Mouse (Mus musculus) large intestine, adult 2 months (tissue): ENCODE data around the gene Ostf1. TPM values are rescaled to one million over a fixed set of nuclear protein-coding genes. Genes with fewer than 3 reads are reported as not detected.

Experiments used
- DNase-seq: peaks from one replicate; pipeline ENCODE4 v3.0.0-alpha.2; 2012; ENCODE audit warnings: low read depth, low spot score
- WGBS: fragments of 180-500 bp; shearing (Covaris S2); methylation state at CpG from one replicate; pipeline ENCODE4 v1.1.7; 2018; 5-methylcytosine and 5-hydroxymethylcytosine counted together
- polyA plus RNA-seq: library from polyadenylated mRNA; depleted of rRNA; stranded (reverse); fragments of >200 nt; gene quantifications from 2 replicates; pipeline ENCODE4 v1.2.3, GENCODE M21; 2012

Ostf1 gene
- polyA plus RNA-seq, 1 experiment, result 57.2 TPM

- DNase-seq, result no peak
- 84% methylated on average over 5 of the region's 5 CpGs for WGBS
Measured at GRCm38 (mm10) chr19:18646853-18647420, 15.3 kb upstream of the Ostf1 start.

DNA sequence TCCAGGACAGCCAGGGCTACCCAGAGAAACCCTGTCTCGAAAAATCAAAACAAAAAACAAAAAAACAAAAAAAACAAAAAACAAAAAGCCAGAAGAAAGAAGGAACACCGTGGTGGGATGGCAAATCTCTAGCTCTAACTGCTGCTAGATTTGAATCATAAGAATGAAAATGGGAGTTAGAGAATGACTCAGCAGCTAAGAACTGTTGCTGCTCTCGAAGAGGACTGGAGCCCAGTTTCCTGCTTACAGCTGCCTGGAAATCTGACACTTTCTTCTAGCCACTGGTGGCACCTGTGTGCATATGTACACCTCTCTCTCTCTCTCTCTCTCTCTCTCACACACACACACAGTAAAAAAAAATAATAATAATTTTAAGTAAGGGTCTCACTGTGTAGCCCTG is 14.8 kb upstream of the Ostf1 start:
- DNase-seq, result no peak
- 70% methylated on average over 3 of the region's 3 CpGs for WGBS

- DNase-seq, result no peak
- 73% methylated on average over 6 of the region's 6 CpGs for WGBS
Measured at GRCm38 (mm10) chr19:18644084-18644483, 12.5 kb upstream of the Ostf1 start.

DNA sequence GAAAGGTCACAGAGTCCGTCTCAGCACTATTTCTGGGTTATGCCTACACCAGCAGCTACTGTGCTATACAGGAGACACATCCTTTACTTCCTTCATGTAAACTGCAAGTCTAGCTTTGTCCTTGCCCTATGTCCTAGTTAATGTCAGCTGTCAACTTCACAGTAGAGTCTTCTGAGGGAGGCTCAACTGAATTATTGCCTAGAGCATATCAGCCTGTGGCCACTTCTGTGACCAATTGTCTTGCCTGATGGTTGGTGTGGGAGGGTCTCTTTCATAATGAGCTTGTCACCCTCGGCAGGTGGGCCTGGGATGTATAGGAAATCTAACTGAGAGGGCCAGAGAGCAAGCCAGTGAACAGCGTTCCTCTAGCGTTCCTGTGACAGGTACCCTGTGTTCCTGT is 11.8 kb upstream of the Ostf1 start:
- 73% methylated on average over 4 of the region's 4 CpGs for WGBS
- no peak for DNase-seq

GRCm38 (mm10) chr19:18641001-18641400 is 9.4 kb upstream of the Ostf1 start:
- whole genome bisulfite sequencing, result 84% methylated on average over 4 of the region's 4 CpGs

GRCm38 (mm10) chr19:18639552-18639951 is 7.9 kb upstream of the Ostf1 start:
- DNase-seq, result no peak
- WGBS, result 26% methylated on average over 2 of the region's 2 CpGs

More at GRCm38 (mm10) chr19:18641001-18641400, 9.4 kb upstream of the Ostf1 start:
- DNase-seq, result no peak

- DNase-seq, result no peak
- 60% methylated on average over 5 of the region's 5 CpGs for WGBS
Measured at GRCm38 (mm10) chr19:18638949-18639348, 7.3 kb upstream of the Ostf1 start.

DNA sequence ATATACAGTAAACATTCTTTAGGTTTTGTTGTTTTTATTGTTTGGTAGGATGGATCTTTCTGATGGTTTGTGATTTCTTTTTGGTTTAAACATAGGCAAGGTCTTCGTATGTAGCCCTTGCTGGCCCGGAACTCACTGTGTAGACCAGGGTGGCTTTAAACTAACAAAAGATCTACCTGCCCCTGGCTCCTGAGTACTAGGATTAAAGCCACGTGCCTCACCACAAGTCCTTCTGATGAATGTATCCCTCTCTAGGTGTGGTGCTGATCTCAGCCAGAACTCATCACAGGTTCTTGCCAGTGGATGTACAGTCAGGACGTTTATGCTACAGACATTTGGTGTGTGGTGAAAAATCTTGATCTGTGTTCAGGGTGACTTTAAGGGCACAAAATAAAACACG is 6.3 kb upstream of the Ostf1 start:
- DNase-seq, result no peak
- 80% methylated on average over 5 of the region's 5 CpGs for WGBS

GRCm38 (mm10) chr19:18632231-18633185 is 885 bp upstream of the Ostf1 start:
- WGBS, result 43% methylated on average over 13 of the region's 13 CpGs
- DNase-seq, result no peak

DNA sequence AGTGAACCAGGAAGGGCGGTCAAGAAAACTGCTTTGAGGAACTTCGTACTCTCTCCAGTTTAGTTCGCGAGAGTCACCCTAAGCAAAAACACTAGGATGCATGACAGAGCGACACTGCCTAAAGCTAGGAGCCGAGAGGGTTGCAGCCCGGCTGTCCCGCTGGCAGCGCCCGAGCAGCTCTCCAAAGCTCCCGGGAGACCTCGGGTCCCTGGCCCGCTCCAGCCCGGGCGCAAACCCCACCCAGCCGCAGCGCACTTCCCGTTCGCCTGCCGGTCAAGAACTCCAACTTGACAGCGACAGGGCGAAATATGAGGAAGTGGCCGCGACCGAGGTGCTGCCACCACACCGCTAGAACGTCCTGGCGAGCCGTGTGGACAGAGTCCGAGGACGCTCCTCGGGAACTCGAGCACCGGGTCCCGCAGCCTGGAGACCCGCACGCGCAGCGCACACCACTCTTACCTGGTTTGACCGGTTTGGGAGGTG is 421 bp downstream of the Ostf1 start:
- WGBS, result under 1% methylated on average over 40 of the region's 40 CpGs
- DNase-seq, result peak; percentile 44

DNA sequence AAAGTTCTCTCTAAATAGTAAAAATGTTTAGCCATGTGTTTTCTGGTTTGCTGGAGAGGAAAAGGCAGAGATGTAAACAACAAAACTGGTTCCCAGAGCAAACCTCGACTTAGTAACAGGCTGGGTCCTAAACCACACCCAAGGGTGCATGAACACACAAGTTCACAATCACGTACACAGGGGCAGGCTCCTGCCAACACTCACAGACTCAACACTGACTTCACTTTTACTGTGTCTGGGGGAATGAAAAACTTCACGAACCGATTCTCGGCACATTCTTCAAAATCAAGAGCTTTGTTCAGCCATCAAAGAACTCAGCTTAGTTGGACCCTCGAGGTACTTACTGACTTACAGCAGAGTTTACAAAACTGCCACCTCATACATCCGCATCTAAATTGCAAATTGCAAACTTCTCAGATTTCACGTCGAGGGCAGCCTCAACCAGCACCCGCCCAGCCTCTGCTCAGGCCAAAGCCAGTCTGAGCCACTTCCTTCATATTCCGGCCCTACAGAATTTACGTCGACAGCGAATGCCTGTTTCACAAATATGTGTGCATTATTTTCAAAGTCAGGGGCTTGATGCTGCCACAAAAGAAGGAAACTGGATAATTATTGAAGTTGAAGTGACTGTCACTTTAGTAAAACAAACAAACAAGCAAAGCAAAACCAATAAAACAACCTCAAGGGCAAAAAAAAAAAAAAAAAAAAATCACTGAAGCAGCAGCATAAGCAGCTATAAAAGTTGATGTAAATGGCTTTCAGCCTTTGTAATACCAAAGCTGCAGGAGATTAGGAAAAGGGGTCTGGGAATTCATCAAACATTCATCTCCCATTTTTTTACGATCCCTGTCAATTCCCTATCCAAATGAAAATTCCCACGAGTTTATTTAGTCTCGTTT is 1.2 kb downstream of the Ostf1 start:
- WGBS, result 3% methylated on average over 17 of the region's 17 CpGs

GRCm38 (mm10) chr19:18629589-18629988 is 2.0 kb downstream of the Ostf1 start:
- no peak for DNase-seq
- WGBS, result 27% methylated on average over 1 of the region's 1 CpGs

More for the DNA sequence above, 1.2 kb downstream of the Ostf1 start:
- DNase-seq, result peak; percentile 24

DNA sequence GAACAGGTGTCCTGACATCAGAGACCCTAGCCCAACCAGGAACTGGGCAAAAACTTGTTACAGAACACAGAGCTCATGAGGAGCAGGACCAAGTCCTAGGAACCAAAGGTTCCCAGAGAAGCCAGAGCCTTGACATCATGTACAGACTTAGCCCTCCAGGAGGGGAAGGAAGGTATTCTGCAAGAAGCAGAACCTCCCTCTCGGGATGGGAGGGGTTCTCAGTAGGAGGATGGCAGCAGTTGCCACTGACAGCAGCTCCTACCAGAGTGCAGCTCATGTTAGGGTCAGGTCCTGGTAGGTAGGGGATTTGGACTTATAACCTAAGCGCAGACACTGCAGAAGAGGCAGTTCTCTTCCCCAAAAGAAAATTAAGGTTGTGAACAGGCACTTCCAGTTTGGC is 7.7 kb downstream of the Ostf1 start:
- no peak for DNase-seq
- 70% methylated on average over 2 of the region's 2 CpGs for WGBS

GRCm38 (mm10) chr19:18619691-18620090 is 11.9 kb downstream of the Ostf1 start:
- DNase-seq, result no peak
- WGBS, result 75% methylated on average over 1 of the region's 1 CpGs

DNA sequence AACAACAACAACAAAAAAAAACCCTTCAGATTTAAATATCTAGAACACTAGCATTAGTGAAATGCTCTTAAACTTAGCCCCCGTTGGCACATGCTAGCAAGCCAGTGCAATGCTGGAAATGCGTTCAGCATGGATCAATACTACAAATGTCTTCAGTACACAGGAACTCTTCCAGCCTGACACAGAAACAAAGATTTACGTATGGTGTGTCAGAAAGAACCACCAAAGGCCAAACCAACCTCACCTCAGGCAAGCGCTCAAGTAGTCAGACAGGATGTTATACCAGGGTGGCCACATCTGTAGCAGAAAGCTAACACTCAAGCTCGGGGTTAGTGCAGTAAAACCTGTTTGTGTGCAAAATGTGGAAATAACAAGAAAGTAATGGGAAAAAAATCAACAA is 12.6 kb downstream of the Ostf1 start:
- WGBS, result 70% methylated on average over 5 of the region's 5 CpGs
- DNase-seq, result no peak

- no peak for DNase-seq
- 89% methylated on average over 1 of the region's 1 CpGs for WGBS
Measured at GRCm38 (mm10) chr19:18617504-18617903, 14.1 kb downstream of the Ostf1 start.

DNA sequence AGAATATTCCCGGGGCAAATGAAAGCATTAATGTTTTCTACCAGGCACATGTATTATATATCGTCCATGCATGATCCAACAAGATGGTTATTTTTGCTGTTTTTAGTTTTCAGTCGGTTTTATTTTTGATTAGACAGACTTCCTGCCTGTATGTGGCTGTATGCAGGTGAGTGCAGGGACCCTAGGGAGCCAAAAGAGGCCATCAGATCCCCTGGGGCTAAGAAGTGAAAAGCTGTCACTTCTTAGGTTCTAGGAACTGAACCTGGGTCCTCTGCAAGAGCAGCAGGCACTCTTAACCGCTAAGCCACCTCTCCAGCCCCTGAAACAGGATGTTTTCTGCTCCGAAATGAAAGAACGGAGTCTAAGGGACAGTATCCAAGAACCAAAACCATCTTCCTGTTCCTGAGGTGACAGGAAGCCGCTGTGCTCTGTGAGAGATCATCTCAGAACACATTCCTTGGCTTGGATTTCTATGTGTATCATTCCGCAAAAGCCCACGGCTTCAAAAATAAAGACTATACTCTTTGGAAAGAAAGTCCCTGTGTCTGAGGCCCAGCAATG is 15.9 kb downstream of the Ostf1 start:
- DNase-seq, result no peak
- WGBS, result 70% methylated on average over 9 of the region's 9 CpGs

- 87% methylated on average over 7 of the region's 7 CpGs for WGBS
- DNase-seq, result no peak
Measured at GRCm38 (mm10) chr19:18614337-18614736, 17.3 kb downstream of the Ostf1 start.

DNA sequence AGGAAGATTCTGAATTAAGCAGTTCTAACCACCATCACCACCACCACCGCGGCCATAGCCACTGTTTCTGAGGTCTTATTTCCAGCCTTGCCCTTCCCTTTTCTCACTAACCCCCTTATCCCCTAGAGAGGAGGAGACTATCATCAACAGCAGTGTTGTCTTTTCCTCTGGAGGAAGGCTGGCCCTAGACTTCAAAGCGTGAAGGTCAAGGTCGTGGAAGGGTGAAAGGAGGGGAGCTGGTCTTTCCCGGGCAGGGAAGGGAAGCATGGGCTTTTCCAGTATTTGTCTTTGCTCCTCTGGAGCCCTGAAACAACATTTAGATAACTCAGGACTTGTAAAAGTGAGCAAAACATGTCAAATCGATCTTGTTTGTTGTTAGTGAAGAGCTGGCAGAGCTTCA is 22.6 kb downstream of the Ostf1 start:
- no peak for DNase-seq
- WGBS, result 57% methylated on average over 6 of the region's 6 CpGs

DNA sequence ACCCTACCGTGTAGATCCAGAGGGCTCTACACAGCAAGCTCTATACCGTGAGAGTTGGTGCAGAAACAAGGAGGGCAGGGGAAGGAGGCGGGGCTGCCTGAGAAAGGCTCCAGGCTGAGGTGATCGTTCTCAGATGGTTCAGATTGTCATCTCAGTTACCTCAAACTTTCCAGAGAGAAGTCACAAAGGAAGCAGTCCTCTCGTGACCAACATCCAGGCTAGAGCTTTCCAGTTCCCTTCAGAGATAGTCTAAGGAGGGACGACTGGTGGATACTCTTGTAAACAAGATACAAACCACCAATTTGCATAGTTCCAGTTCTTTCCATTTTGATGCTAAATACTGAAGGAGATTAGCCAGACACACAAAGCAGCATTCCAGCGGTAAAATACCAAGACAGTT is 23.7 kb downstream of the Ostf1 start:
- WGBS, result 48% methylated on average over 7 of the region's 7 CpGs
- DNase-seq, result no peak
